Mouse (Mus musculus) CD4-positive, CD25-positive, alpha-beta regulatory T cell, adult 4 months (primary cell): Measurements from ENCODE around the gene Itprip. TPM values are rescaled to one million over a fixed set of nuclear protein-coding genes. Genes with fewer than 3 reads are reported as not detected.

Experiments
- ATAC-seq: one replicate; pipeline ENCODE4 v1.8.0; 2017
- polyA plus RNA-seq, 2 experiments: library from polyadenylated mRNA; unstranded; fragments of 100-300 nt; shearing (Covaris generic); gene quantifications; one replicate each; pipeline ENCODE4 v1.2.1; 2017

Itprip gene
- polyA plus RNA-seq, 2 experiments from 2014 or later = 10.5 to 12.7 TPM

- ATAC-seq = no peak
Observed at GRCm38 (mm10) chr19:47914191-47914590, 4.9 kb downstream of the Itprip start.

DNA sequence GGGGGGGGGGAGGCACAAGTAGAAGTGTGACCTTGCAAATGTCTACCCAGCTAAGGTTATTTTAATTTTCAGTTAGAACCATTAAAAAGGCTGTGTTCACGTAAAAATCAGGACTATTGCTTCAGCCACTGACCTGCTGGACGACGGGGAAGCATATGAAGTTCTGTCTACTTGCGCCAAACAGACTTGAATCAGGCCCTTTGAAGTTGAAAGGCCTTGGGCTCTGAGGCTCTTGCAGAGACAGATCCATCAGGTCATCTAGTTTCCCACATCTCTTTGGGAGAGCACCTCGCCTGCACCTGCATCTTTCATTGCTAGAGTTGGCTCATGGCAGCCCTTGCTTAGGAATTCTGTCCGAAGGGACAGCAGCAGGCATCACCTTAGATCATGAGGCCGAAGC, 5.8 kb downstream of the Itprip start:
- ATAC-seq = no peak

DNA sequence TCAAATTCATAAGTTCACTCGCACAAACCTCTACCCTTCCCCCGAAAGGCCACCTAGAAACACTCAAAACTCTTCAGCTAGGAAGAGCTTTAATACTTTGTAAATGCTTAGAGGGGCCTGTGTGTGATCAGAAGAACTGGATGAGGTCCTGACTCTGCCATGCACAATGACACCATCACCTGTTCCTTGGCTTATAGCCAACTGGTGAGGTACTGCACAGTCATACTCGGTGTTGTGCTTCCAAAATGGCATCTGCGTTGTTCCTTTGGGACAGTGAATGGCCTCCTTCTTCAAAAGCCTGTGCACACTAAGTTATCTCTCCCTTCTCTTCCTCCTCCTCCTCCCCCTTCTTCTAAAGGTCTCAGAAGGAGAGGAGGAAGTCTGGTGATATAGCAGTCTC, 8.3 kb downstream of the Itprip start:
- ATAC-seq = peak; percentile 40

DNA sequence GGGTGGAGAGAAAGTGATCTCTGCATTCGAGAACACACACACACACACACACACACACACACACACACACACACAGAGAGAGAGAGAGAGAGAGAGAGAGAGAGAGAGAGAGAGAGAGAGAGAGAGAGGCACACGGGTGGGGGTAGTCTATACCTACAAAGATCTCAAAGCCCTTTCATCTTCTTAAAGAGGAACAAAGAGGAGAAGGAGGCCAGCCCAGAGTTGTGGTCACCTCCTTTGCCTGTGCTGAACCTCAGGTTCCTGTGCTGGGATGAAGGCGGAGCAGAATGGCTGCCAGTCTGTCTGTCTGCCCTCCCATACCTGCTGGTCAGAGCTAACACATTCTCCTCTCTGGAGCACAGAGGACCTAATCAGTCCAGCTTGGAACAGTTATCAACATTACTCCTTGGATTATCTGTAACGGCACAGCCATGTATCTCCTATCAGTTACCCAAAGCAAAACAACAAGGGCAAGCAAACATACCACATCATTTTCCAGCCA, 8.9 kb downstream of the Itprip start:
- peak; percentile 80 for ATAC-seq

DNA sequence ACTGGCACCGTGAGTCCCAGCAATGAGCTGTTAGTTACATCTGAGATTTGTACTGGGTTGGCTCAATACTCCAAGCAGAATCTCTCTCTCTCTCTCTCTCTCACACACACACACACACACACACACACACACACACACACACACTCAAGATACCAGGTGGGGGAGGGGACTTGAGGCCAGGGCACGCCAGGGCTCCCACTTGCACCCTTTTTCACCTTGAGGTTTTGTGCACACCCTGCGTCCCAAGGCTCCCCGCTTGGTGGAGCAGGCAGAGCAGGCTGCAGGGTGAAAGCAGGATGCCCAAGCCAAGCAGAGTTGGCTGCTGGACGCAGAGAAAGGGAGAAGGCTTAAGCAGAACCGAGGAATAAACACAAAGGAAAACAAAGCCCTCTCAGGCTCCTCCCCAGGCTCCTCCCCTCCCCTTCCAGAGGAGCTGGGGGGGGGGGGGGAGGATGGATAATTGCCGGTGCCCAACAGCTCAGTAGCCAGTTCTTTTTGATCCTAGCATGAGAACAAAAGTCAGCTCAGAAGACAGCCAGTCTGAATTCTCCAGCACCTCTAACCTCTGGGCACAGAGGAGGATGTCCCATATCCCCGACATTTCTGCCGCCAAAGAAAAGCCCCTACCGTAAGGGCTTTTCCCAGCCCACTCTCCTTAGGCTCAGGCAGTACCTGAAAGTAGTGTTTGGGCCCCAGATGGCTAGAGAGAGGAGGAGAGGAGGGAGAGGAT, 9.5 kb downstream of the Itprip start:
- peak; percentile 53 for ATAC-seq

DNA sequence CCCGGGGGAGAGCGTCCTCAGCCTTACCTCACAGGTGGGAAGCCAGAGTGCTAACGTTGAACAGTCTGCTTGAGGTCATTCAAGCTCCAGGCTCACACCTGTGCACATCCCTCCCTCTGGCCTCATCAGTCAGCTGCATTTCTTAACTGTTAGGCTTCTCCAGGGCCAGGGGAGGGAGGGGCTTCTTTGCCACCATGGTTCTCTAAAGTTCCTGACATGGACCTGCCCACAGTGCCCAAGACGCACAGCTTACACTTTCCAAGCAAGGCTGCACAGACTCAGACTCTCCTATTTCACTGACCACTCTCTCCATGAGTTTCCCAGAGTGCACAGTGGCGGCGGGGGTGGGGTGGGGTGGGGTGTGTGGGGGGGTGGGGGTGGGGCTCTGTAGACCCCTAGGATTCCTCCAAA, 10.1 kb downstream of the Itprip start:
- ATAC-seq = no peak

- ATAC-seq = no peak
Observed at GRCm38 (mm10) chr19:47907596-47907995, 11.5 kb downstream of the Itprip start.

GRCm38 (mm10) chr19:47905603-47906002, 13.5 kb downstream of the Itprip start:
- ATAC-seq = no peak

GRCm38 (mm10) chr19:47905081-47905480, 14.0 kb downstream of the Itprip start:
- no peak for ATAC-seq

GRCm38 (mm10) chr19:47903679-47904078, 15.4 kb downstream of the Itprip start:
- no peak for ATAC-seq

- no peak for ATAC-seq
Observed at GRCm38 (mm10) chr19:47902316-47903201, 16.5 kb downstream of the Itprip start.

DNA sequence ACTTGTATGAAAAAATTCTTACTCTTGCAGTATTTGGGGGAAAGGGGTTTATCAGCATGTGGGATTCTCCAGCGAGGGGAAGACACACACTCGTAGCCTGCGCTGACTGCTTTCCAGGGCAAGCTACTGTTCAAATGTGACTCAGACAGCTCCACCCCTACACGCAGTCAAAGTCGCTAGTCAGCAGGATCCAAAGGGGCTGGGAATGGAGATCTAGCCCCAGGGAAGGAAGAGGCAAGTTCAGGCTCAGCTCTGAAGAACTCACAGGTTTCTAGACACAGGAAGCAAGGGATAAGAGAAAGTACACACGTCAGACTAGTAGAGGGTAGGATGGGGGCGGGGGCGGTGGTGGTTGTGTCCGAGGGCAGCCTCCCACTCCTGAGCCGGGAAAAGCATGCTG, 18.5 kb downstream of the Itprip start:
- no peak for ATAC-seq

- no peak for ATAC-seq
Observed at GRCm38 (mm10) chr19:47900012-47900411, 19.1 kb downstream of the Itprip start.

GRCm38 (mm10) chr19:47898472-47899079, 20.5 kb downstream of the Itprip start:
- ATAC-seq = peak; percentile 79

DNA sequence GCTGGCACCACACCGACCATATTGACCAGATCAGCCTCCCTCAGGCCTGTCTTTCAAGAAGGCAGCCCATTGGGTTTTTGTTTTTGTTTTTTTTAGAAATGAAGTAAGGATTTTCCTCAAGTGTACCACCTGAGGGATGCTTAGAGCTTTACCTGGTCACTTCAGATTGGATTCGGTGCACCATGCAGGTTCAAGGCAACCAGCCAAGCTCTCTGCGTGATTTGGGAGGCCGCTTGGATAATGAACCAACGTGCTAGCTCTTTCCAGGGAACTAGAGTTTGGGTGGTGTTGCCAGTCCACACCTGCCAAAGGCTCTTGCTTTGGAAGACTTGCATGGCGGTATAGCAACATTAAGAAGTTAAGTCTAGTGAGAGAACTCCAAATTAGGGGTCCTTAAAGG, 26.0 kb downstream of the Itprip start:
- ATAC-seq = no peak

- ATAC-seq = no peak
Observed at GRCm38 (mm10) chr19:47891562-47892312, 27.4 kb downstream of the Itprip start.

DNA sequence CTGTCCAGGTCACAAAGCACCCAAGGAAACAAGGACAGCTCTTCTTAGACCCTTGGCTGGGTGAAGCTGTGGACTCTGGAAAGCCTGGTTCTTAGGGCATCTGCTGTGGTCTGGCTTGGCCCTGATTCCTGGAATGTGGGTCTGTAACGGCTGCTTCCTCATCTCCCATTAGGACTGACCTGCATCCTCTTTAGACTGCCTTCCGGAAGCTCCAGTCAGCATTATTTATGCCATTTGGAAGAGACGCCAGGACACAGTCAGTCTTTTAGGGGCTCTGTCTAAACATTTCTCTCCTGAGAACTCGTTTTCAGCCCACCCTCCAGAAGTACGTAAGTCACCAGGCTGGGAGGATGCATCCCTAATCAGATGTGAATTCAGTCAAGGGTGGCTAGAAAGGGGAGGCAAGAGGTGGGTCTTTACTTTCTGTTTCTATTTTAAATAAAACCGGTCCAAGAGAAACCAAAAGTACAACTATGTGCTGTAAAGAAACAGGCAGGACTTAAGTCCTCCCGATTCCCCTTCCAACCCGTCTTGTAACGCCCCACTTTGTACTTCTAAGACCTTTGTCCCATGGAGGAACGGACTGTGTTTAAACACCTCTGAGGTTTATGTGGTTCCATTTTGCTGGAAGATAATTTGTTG, 28.5 kb downstream of the Itprip start:
- peak; percentile 71 for ATAC-seq

DNA sequence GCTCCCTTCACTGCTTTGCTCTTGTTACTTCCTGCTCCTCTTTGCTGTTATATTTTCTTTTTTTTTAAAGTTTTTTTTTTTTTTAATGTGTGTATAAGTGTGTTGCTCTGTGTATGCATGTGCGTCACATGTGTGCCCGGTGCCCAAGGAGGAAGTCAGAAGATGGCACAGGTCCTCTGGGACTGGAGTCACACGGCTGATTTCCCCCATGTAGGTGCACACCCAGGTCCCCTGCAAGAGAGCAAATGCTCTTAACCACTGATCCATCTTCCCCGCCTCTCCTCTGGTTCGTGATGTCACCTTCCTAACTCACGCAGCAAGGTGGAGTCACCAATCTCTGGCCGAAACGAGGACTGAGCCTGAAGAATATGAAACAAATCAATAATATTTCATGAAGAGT, 31.1 kb downstream of the Itprip start:
- peak; percentile 33 for ATAC-seq

- peak; percentile 70 for ATAC-seq
Observed at GRCm38 (mm10) chr19:47887417-47887816, 31.7 kb downstream of the Itprip start.

- peak; percentile 7 for ATAC-seq
Observed at GRCm38 (mm10) chr19:47886617-47887016, 32.5 kb downstream of the Itprip start.

GRCm38 (mm10) chr19:47885886-47886285, 33.2 kb downstream of the Itprip start:
- no peak for ATAC-seq

GRCm38 (mm10) chr19:47885191-47885743, 33.8 kb downstream of the Itprip start:
- ATAC-seq = no peak
